Mouse (Mus musculus) adrenal gland, adult 18-20 months (tissue): ENCODE measurements around the gene Vps36. TPM values are rescaled to one million over a fixed set of nuclear protein-coding genes. Genes with fewer than 3 reads are reported as not detected.

Source experiments
- total RNA-seq, 2 experiments: library from RNA; stranded (reverse); gene quantifications; 1 replicate in 1 of 2; 2 replicates in 1 of 2; pipeline ENCODE4 v1.2.3; 2021

The Vps36 gene
- total RNA-seq, 2 experiments from 2014 or later, result 31.9 to 34.3 TPM

Other genes with a start within 250 kb of the Vps36 start
- not detected for gene Defb13, start 246.0 kb upstream of the Vps36 start, total RNA-seq
- gene Fam90a1a, start 234.1 kb upstream of the Vps36 start, total RNA-seq, result not detected
- not detected for gene Ccdc70, start 223.0 kb upstream of the Vps36 start, total RNA-seq
- 1 to 10 TPM in 1 of 2 experiments, under 1 TPM in 1; 0.83 to 1.2 TPM for gene Atp7b, start 132.5 kb upstream of the Vps36 start, total RNA-seq
- gene Alg11, start 132.1 kb upstream of the Vps36 start, total RNA-seq, result 10 to 100 TPM; 32.7 to 46.0 TPM
- gene Nek5, start 67.8 kb upstream of the Vps36 start, total RNA-seq, result 1 to 10 TPM; 4.0 to 6.5 TPM
- 1 to 10 TPM; 5.1 to 5.5 TPM for gene Nek3, start 26.4 kb upstream of the Vps36 start, total RNA-seq
- 1 to 10 TPM; 1.3 to 1.6 TPM for gene Ckap2, start 7.0 kb upstream of the Vps36 start, total RNA-seq
- gene Thsd1, start 34.5 kb downstream of the Vps36 start, total RNA-seq, result 1 to 10 TPM; 2.1 to 2.3 TPM
- gene Tpte, start 90.6 kb downstream of the Vps36 start, total RNA-seq, result not detected
- 10 to 100 TPM; 10.7 to 15.4 TPM for gene Slc25a15, start 205.8 kb downstream of the Vps36 start, total RNA-seq
- gene Mrps31, start 218.6 kb downstream of the Vps36 start, total RNA-seq, result 10 to 100 TPM; 36.6 to 44.4 TPM